Mouse (Mus musculus): Measurements from ENCODE around the gene Casp7.

GRCm38 (mm10) chr19:56438357-56439071 lies 41.6 kb downstream of the Casp7 start:
- TF ChIP-seq CTCF (conservative IDR thresholded peaks at IDR 0.05; ENCODE audit: insufficient read depth, insufficient read length, low read depth, low read length) (no peak), POLR2A (IDR thresholded peaks at IDR 0.05; ENCODE audit: low read depth, low read length) (no peak)
